8 mouse cellular contexts compared by ENCODE assay signal in genomic region chr11:23210590-23211510, GRCm38 (mm10). TPM values are rescaled to one million over a fixed set of nuclear protein-coding genes. Genes with fewer than 3 reads are reported as not detected.
DNase-seq lines count a peak whose midpoint lies in the region; ATAC-seq lines count a peak whose summit lies in the region.

No protein-coding gene starts in this region.

- no peaks in the 10 kb centered on the region for H3K36me3 ChIP-seq in forebrain, embryonic 10.5 days (replicated peaks)
- no peaks in the 10 kb centered on the region for H3K36me3 ChIP-seq in heart, embryonic 16.5 days (ENCODE audit: control insufficient read depth, insufficient read depth)
- H3K36me3 ChIP-seq in kidney, embryonic 16.5 days (ENCODE audit: insufficient read depth, low read length), result no peaks in the 10 kb centered on the region
- H3K36me3 ChIP-seq in stomach, embryonic 14.5 days (ENCODE audit: control insufficient read depth, insufficient read depth, low read length), result no peaks in the 10 kb centered on the region

- H3K4me2 ChIP-seq in heart, embryonic 16.5 days (ENCODE audit: low read depth, low read length), result peak overlapping the region; percentile 71
- peak overlapping the region; percentile 59 for H3K4me2 ChIP-seq in kidney, embryonic 16.5 days (replicated peaks; ENCODE audit: low read depth, low read length)
- H3K4me2 ChIP-seq in stomach, embryonic 14.5 days (replicated peaks; ENCODE audit: low read depth, low read length), result peak overlapping the region; percentile 57

- 11% methylated on average over 16 of the region's 16 CpGs for WGBS in forebrain, embryonic 10.5 days
- 19% methylated on average over 16 of the region's 16 CpGs for WGBS in heart, embryonic 16.5 days
- WGBS in kidney, embryonic 16.5 days, result 14% methylated on average over 16 of the region's 16 CpGs
- 15% methylated on average over 16 of the region's 16 CpGs for WGBS in stomach, embryonic 14.5 days

- DNase-seq in adrenal gland, postnatal 10 days, result peak; percentile 63
- DNase-seq in forebrain, embryonic 10.5 days (ENCODE audit: extremely low spot score, low spot score), result peak; percentile 76
- peak; percentile 68 for DNase-seq in lung, postnatal 14 days
- DNase-seq in adipocyte (ENCODE audit: low spot score), result no peak
- DNase-seq in urinary bladder, postnatal 10 days (ENCODE audit: low spot score), result no peak

- peak overlapping the region; percentile 41 for H3K4me3 ChIP-seq in forebrain, embryonic 10.5 days
- H3K4me3 ChIP-seq in heart, embryonic 16.5 days (ENCODE audit: low read length), result peak overlapping the region; percentile 49
- H3K4me3 ChIP-seq in kidney, embryonic 16.5 days (ENCODE audit: low read length), result peak overlapping the region; percentile 42
- H3K4me3 ChIP-seq in stomach, embryonic 14.5 days (ENCODE audit: low read depth, low read length), result peak overlapping the region; percentile 25

- H3K9me3 ChIP-seq in forebrain, embryonic 10.5 days, result no peaks in the 10 kb centered on the region
- H3K9me3 ChIP-seq in heart, embryonic 16.5 days (replicated peaks; ENCODE audit: control insufficient read depth, low read length), result no peaks in the 10 kb centered on the region
- H3K9me3 ChIP-seq in kidney, embryonic 16.5 days (ENCODE audit: low read length), result no peaks in the 10 kb centered on the region
- no peaks in the 10 kb centered on the region for H3K9me3 ChIP-seq in stomach, embryonic 14.5 days (ENCODE audit: control insufficient read depth, low read depth, low read length)

- peaks cover 15% of the 10 kb centered on the region for H3K4me1 ChIP-seq in forebrain, embryonic 10.5 days
- no peaks in the 10 kb centered on the region for H3K4me1 ChIP-seq in heart, embryonic 16.5 days (ENCODE audit: control insufficient read depth, insufficient read depth, low read length)
- 0 out of 2 replicates have a peak, but pooled peaks cover 8% of the 10 kb centered on the region for H3K4me1 ChIP-seq in kidney, embryonic 16.5 days (ENCODE audit: insufficient read depth, low read length)
- H3K4me1 ChIP-seq in stomach, embryonic 14.5 days (ENCODE audit: control insufficient read depth, insufficient read depth, low read length), result no peaks in the 10 kb centered on the region

- peak; percentile 80 for ATAC-seq in heart, embryonic 16.5 days (replicated peaks; ENCODE audit: extremely low read depth, insufficient read depth, low FRiP score)
- peak; percentile 86 for ATAC-seq in kidney, embryonic 16.5 days (ENCODE audit: low FRiP score, low TSS enrichment)
- ATAC-seq in stomach, embryonic 14.5 days (ENCODE audit: insufficient number of reproducible peaks, insufficient read depth, low FRiP score, low read depth), result peak; percentile 61; the same call in 1 of the 2 replicates

- peak overlapping the region; percentile 70 for H3K9ac ChIP-seq in heart, embryonic 16.5 days (ENCODE audit: low read length)
- H3K9ac ChIP-seq in kidney, embryonic 16.5 days (replicated peaks; ENCODE audit: low read length), result peak overlapping the region; percentile 67
- no peak overlapping the region for H3K9ac ChIP-seq in stomach, embryonic 14.5 days (replicated peaks; ENCODE audit: low read depth, low read length)

- peak overlapping the region; percentile 87 for H3K27ac ChIP-seq in forebrain, embryonic 10.5 days
- H3K27ac ChIP-seq in heart, embryonic 16.5 days (ENCODE audit: low read length), result peak overlapping the region; percentile 74
- H3K27ac ChIP-seq in kidney, embryonic 16.5 days (ENCODE audit: low read length), result peak overlapping the region; percentile 86
- H3K27ac ChIP-seq in stomach, embryonic 14.5 days (ENCODE audit: low read length), result peak overlapping the region; percentile 69; the same call in 1 of the 2 replicates

- H3K27me3 ChIP-seq in forebrain, embryonic 10.5 days (ENCODE audit: poor library complexity, severe bottlenecking), result no peaks in the 10 kb centered on the region
- H3K27me3 ChIP-seq in heart, embryonic 16.5 days (ENCODE audit: control insufficient read depth, insufficient read depth, low read length), result no peaks in the 10 kb centered on the region
- H3K27me3 ChIP-seq in kidney, embryonic 16.5 days (ENCODE audit: insufficient read depth, low read length), result no peaks in the 10 kb centered on the region
- no peaks in the 10 kb centered on the region for H3K27me3 ChIP-seq in stomach, embryonic 14.5 days (ENCODE audit: control insufficient read depth, insufficient read depth, low read length)

RNA-seq across cellular contexts. Expression of gene Xpo1, which starts 45.0 kb away (rescaled TPM):
- 10 to 100 TPM; 61.9 to 70.0 TPM for total RNA-seq in adrenal gland, postnatal 10 days (2021)
- polyA plus RNA-seq in forebrain, embryonic 10.5 days (2016; fragmentation: Nextera tagmentation; extraction: Ambion mirVana), result 135 and 146 TPM in 2 replicates
- polyA plus RNA-seq in heart, embryonic 16.5 days (2015; fragmentation: Nextera tagmentation; extraction: Ambion mirVana), result 49.5 and 53.1 TPM in 2 replicates
- polyA plus RNA-seq in kidney, embryonic 16.5 days (2015; fragmentation: Nextera tagmentation; extraction: Ambion mirVana), result 95.1 and 96.8 TPM in 2 replicates
- polyA plus RNA-seq in stomach, embryonic 14.5 days (2014; fragmentation: Nextera tagmentation; extraction: Ambion mirVana), result 118 and 125 TPM in 2 replicates

Comparison
In these comparisons a context has a peak if more than half of its experiments do, and no peak if none do; other contexts are left out.
1. DNase-seq: peak in adrenal gland, postnatal 10 days (single experiment), forebrain, embryonic 10.5 days (single experiment) and lung, postnatal 14 days (single experiment); none in adipocyte (single experiment) and urinary bladder, postnatal 10 days (single experiment).
2. Peak in every context shown above with its lines, with median percentiles within 50 percentile points of each other: H3K27ac ChIP-seq, H3K4me3 ChIP-seq, ATAC-seq and H3K4me2 ChIP-seq.